Mouse (Mus musculus): Measurements from ENCODE around the gene Tanc1. TPM values are rescaled to one million over a fixed set of nuclear protein-coding genes. Genes with fewer than 3 reads are reported as not detected.

The Tanc1 gene
- total RNA-seq, 2 experiments from 2014 or later: 20.1 to 25.4 TPM

- no peak for DNase-seq (ENCODE audit: low spot score in 2 of 2)
- intact Hi-C loops (cut with DNase I): loop anchor here (5.0 kb wide), 2 partner anchors 69 to 131 kb away; no protein-coding TSS in a partner anchor
Observed at GRCm38 (mm10) chr2:59611216-59611810, 529 bp upstream of the Tanc1 start.

- intact Hi-C loops (cut with DNase I): loop anchor here (5.0 kb wide), 2 partner anchors 71 to 129 kb away; no protein-coding TSS in a partner anchor
- DNase-seq (ENCODE audit: low spot score in 2 of 2): peak; percentile 21 to 35
Observed at GRCm38 (mm10) chr2:59612733-59613473, 1.1 kb downstream of the Tanc1 start.

- peak; percentile 12 to 28 for DNase-seq (ENCODE audit: low spot score in 2 of 2)
Observed at GRCm38 (mm10) chr2:59613474-59614019, 1.7 kb downstream of the Tanc1 start.

GRCm38 (mm10) chr2:59616890-59617289 lies 5.0 kb downstream of the Tanc1 start:
- DNase-seq (ENCODE audit: low spot score in 2 of 2): no peak
- intact Hi-C loops (cut with DNase I): no loop called here

More at GRCm38 (mm10) chr2:59613474-59614019, 1.7 kb downstream of the Tanc1 start:
- intact Hi-C loops (cut with DNase I): loop anchor here (5.0 kb wide), 2 partner anchors 71 to 129 kb away; no protein-coding TSS in a partner anchor

GRCm38 (mm10) chr2:59618996-59619395 lies 7.2 kb downstream of the Tanc1 start:
- no peak for DNase-seq (ENCODE audit: low spot score in 2 of 2)
- intact Hi-C loops (cut with DNase I): no loop called here

- intact Hi-C loops (cut with DNase I): no loop called here
Observed at GRCm38 (mm10) chr2:59620601-59621000, 8.8 kb downstream of the Tanc1 start.

GRCm38 (mm10) chr2:59622514-59623139 lies 10.8 kb downstream of the Tanc1 start:
- no peak for DNase-seq (ENCODE audit: low spot score in 2 of 2)
- intact Hi-C loops (cut with DNase I): no loop called here

More at GRCm38 (mm10) chr2:59620601-59621000, 8.8 kb downstream of the Tanc1 start:
- no peak for DNase-seq (ENCODE audit: low spot score in 2 of 2)

GRCm38 (mm10) chr2:59623858-59624257 lies 12.0 kb downstream of the Tanc1 start:
- DNase-seq (ENCODE audit: low spot score in 2 of 2): no peak

GRCm38 (mm10) chr2:59625416-59625815 lies 13.6 kb downstream of the Tanc1 start:
- intact Hi-C loops (cut with DNase I): no loop called here
- DNase-seq (ENCODE audit: low spot score in 2 of 2): no peak

More at GRCm38 (mm10) chr2:59623858-59624257, 12.0 kb downstream of the Tanc1 start:
- intact Hi-C loops (cut with DNase I): no loop called here

- intact Hi-C loops (cut with DNase I): no loop called here
Observed at GRCm38 (mm10) chr2:59625927-59626326, 14.1 kb downstream of the Tanc1 start.

GRCm38 (mm10) chr2:59626422-59626821 lies 14.6 kb downstream of the Tanc1 start:
- intact Hi-C loops (cut with DNase I): no loop called here
- no peak for DNase-seq (ENCODE audit: low spot score in 2 of 2)

More at GRCm38 (mm10) chr2:59625927-59626326, 14.1 kb downstream of the Tanc1 start:
- no peak for DNase-seq (ENCODE audit: low spot score in 2 of 2)

GRCm38 (mm10) chr2:59627502-59627901 lies 15.7 kb downstream of the Tanc1 start:
- intact Hi-C loops (cut with DNase I): no loop called here
- DNase-seq (ENCODE audit: low spot score in 2 of 2): no peak

GRCm38 (mm10) chr2:59628057-59628901 lies 16.4 kb downstream of the Tanc1 start:
- intact Hi-C loops (cut with DNase I): no loop called here
- DNase-seq (ENCODE audit: low spot score in 2 of 2): no peak

GRCm38 (mm10) chr2:59629829-59630228 lies 18.0 kb downstream of the Tanc1 start:
- intact Hi-C loops (cut with DNase I): no loop called here

GRCm38 (mm10) chr2:59631406-59631805 lies 19.6 kb downstream of the Tanc1 start:
- intact Hi-C loops (cut with DNase I): no loop called here
- no peak for DNase-seq (ENCODE audit: low spot score in 2 of 2)

More at GRCm38 (mm10) chr2:59629829-59630228, 18.0 kb downstream of the Tanc1 start:
- no peak for DNase-seq (ENCODE audit: low spot score in 2 of 2)

- intact Hi-C loops (cut with DNase I): no loop called here
- no peak for DNase-seq (ENCODE audit: low spot score in 2 of 2)
Observed at GRCm38 (mm10) chr2:59633761-59634430, 22.1 kb downstream of the Tanc1 start.

- intact Hi-C loops (cut with DNase I): no loop called here
- no peak for DNase-seq (ENCODE audit: low spot score in 2 of 2)
Observed at GRCm38 (mm10) chr2:59637040-59637785, 25.4 kb downstream of the Tanc1 start.

GRCm38 (mm10) chr2:59642722-59643121 lies 30.9 kb downstream of the Tanc1 start:
- intact Hi-C loops (cut with DNase I): no loop called here

More at GRCm38 (mm10) chr2:59642722-59643121, 30.9 kb downstream of the Tanc1 start:
- no peak for DNase-seq (ENCODE audit: low spot score in 2 of 2)
